Mouse (Mus musculus) heart, embryonic 11.5 days (tissue): Measurements from ENCODE around the gene Ptbp2. TPM values are rescaled to one million over a fixed set of nuclear protein-coding genes. Genes with fewer than 3 reads are reported as not detected.

Source experiments
- ATAC-seq: fragments of 200-750 bp; cut with Nextera tagmentation; replicated peaks from 2 replicates; pipeline ENCODE4 v1.8.0; 2017; ENCODE audit warnings: moderate library complexity; ENCODE audit not compliant: insufficient number of reproducible peaks, low FRiP score, low TSS enrichment
- H3K27ac ChIP-seq: fragments of 300-500 bp; sonication (generic); 2 replicates; pipeline ENCODE4 v1.5.1; 2014; ENCODE audit warnings: mild to moderate bottlenecking, low read depth, low read length
- H3K27me3 ChIP-seq: fragments of 300-500 bp; sonication (generic); 2 replicates; pipeline ENCODE4 v1.6.1; 2014; ENCODE audit warnings: mild to moderate bottlenecking, low read length, mixed read lengths; ENCODE audit not compliant: control insufficient read depth, insufficient read depth
- H3K36me3 ChIP-seq: fragments of 300-500 bp; sonication (generic); 2 replicates; pipeline ENCODE4 v1.6.1; 2014; ENCODE audit warnings: mild to moderate bottlenecking, low read length, moderate library complexity, mixed read lengths; ENCODE audit not compliant: control insufficient read depth, insufficient read depth
- H3K4me1 ChIP-seq: fragments of 300-500 bp; sonication (generic); 2 replicates; pipeline ENCODE4 v1.6.1; 2014; ENCODE audit warnings: low read length; ENCODE audit not compliant: control insufficient read depth, insufficient read depth
- H3K4me2 ChIP-seq: fragments of 300-500 bp; sonication (generic); 2 replicates; pipeline ENCODE4 v1.6.1; 2014; ENCODE audit warnings: mild to moderate bottlenecking, moderate library complexity
- H3K4me3 ChIP-seq: fragments of 300-500 bp; sonication (generic); 2 replicates; pipeline ENCODE4 v1.5.1; 2014; ENCODE audit warnings: low read depth, low read length
- H3K9ac ChIP-seq: fragments of 300-500 bp; sonication (generic); 2 replicates; pipeline ENCODE4 v1.6.1; 2014; ENCODE audit warnings: mild to moderate bottlenecking, low read depth, low read length, moderate library complexity
- H3K9me3 ChIP-seq: fragments of 300-500 bp; sonication (generic); replicated peaks from 2 replicates; pipeline ENCODE4 v1.6.1; 2016; ENCODE audit warnings: low read length; ENCODE audit not compliant: control insufficient read depth
- WGBS: fragments of 180-500 bp; shearing (Covaris S2); extraction: QIAGEN DNeasy Blood & Tissue Kit; methylation state at CpG from one replicate; pipeline ENCODE4 v1.1.7; 2014; ENCODE audit not compliant: insufficient replicate concordance; 5-methylcytosine and 5-hydroxymethylcytosine counted together
- polyA plus RNA-seq: library from polyadenylated mRNA; unstranded; fragments of >200 nt; fragmentation: Nextera tagmentation; extraction: Ambion mirVana; gene quantifications from 2 replicates; pipeline ENCODE4 v1.2.1, GENCODE M21; 2014

Gene Ptbp2
- polyA plus RNA-seq, 1 experiment from 2014 or later: 67.3 TPM

DNA sequence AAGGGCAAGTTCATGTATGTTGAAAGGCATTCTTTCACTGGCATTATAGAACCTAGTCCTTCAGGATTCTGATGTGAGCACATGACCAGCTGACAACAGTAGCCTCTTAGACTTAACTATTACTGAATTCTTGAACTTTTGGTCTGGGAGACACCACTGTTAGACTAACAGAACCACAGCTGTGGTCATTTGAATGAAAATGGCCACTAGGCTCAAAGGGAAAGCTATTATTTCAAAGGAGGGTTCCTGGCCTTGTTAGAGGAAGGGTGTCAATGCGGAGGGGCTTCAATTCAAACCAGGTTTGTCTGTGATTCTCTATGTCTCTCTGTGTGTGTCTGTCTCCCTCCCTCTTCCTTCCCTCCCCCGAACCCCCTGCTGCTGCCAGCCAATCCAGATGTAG is 5.8 kb downstream of the Ptbp2 start:
- no peaks in the 10 kb centered on the region for H3K9me3 ChIP-seq
- H3K27ac ChIP-seq: no peak overlapping the region
- H3K4me2 ChIP-seq: no peak overlapping the region
- peaks cover 8% of the 10 kb centered on the region for H3K4me1 ChIP-seq
- peaks cover 7% of the 10 kb centered on the region; the same call in 1 of the 2 replicates for H3K36me3 ChIP-seq
- no peak overlapping the region for H3K9ac ChIP-seq
- no peaks in the 10 kb centered on the region for H3K27me3 ChIP-seq
- WGBS: 84% methylated on average over 2 of the region's 2 CpGs
- no peak for ATAC-seq
- H3K4me3 ChIP-seq: no peak overlapping the region

DNA sequence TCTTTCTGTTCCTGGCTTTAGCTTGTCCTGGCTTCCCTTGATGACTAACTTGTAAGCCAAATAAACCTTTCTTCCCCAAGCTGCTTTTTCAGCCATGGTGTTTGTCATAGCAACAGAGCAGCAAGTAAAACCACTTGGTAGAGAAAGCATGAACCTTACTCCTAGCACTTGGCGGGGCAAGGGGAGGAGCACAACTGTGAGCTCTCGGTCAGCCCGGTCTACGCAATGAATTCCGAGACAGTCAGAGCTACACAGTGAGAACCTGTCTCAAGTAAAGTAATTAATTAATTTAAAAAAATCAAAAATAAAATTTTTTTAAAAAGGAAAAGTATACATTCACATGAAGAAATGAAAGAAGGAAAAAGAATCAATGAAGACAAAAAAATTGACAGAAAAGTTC is 8.1 kb downstream of the Ptbp2 start:
- no peak overlapping the region for H3K9ac ChIP-seq
- no peak for ATAC-seq
- peaks cover 8% of the 10 kb centered on the region for H3K4me1 ChIP-seq
- H3K36me3 ChIP-seq: peaks cover 7% of the 10 kb centered on the region; the same call in 1 of the 2 replicates
- H3K9me3 ChIP-seq: no peaks in the 10 kb centered on the region
- no peak overlapping the region for H3K4me3 ChIP-seq
- no peaks in the 10 kb centered on the region for H3K27me3 ChIP-seq
- WGBS: 92% methylated on average over 5 of the region's 5 CpGs
- no peak overlapping the region for H3K27ac ChIP-seq
- no peak overlapping the region for H3K4me2 ChIP-seq

DNA sequence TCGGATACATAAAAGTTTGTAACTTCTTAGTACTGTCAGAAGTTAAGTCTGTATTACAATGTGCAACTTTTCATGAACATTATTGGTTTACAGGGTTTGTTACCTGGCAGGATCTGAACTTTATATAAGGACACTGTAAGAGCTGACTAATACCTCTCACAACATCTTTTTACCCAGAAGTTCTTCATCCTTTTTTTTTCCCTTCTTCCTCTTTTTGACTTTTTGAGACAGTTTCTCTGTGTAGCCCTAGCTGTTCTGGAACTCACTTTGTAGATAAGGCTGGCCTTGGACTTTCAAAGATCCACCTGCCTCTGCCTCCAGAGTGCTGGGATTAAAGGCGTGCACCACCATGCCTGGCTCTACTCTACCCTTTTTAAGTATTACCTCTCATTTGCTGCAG is 11.5 kb downstream of the Ptbp2 start:
- Histone ChIP-seq H3K27ac (no peak overlapping the region), H3K4me2 (no peak overlapping the region), H3K27me3 (no peaks in the 10 kb centered on the region), H3K9me3 (no peaks in the 10 kb centered on the region), H3K9ac (no peak overlapping the region), H3K36me3 (no peaks in the 10 kb centered on the region), H3K4me1 (no peaks in the 10 kb centered on the region; the same call in 1 of the 2 replicates), H3K4me3 (no peak overlapping the region)
- ATAC-seq: no peak
- WGBS: 77% methylated on average over 2 of the region's 2 CpGs

DNA sequence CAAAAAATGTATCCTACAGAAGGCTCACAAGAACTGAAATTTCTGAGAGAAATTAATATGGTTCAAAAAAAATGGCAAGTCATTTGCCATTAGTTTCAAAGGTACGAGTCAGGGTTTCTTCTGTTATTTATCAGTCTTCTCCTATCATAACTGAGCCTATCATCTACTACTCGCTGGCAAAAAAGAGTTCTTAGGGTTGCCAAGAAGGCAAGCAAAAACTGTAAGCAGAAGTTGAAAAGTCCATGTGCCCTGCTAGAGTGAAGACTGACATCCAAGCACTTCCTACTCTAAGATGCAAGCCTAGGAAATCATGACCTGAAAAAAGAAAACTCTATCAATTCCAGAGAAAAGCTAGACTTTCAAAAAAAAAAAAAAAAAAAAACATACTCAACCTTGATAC is 20.5 kb downstream of the Ptbp2 start:
- H3K27ac ChIP-seq: no peak overlapping the region
- peaks cover 5% of the 10 kb centered on the region; the same call in 1 of the 2 replicates for H3K36me3 ChIP-seq
- WGBS: 68% methylated on average over 2 of the region's 2 CpGs
- H3K4me3 ChIP-seq: no peak overlapping the region
- no peak for ATAC-seq
- H3K4me2 ChIP-seq: no peak overlapping the region
- no peaks in the 10 kb centered on the region for H3K9me3 ChIP-seq
- H3K27me3 ChIP-seq: no peaks in the 10 kb centered on the region
- no peaks in the 10 kb centered on the region for H3K4me1 ChIP-seq
- no peak overlapping the region for H3K9ac ChIP-seq

DNA sequence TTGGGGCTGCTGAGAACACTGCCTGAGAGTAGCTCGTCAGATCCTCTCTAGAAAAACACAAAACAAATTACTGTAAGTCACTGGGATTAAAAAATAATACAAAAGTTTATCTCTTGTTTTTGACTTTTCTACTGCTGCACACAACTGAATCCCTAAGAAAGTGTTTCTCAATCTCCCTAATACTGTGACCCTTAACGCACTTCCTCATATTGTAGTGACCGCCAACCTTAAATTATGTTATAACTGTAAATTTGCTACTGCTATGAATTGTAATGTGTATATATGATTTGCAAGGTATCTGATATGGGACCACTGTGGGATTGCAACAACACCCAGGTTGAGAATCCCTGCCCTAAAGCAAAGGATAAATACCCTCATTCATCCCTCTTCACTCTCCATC is 22.5 kb downstream of the Ptbp2 start:
- WGBS: 92% methylated on average over 3 of the region's 3 CpGs
- no peak overlapping the region for H3K4me2 ChIP-seq
- no peak overlapping the region for H3K4me3 ChIP-seq
- ATAC-seq: no peak
- no peaks in the 10 kb centered on the region for H3K27me3 ChIP-seq
- no peak overlapping the region for H3K9ac ChIP-seq
- no peaks in the 10 kb centered on the region for H3K4me1 ChIP-seq
- H3K27ac ChIP-seq: no peak overlapping the region
- H3K36me3 ChIP-seq: peaks cover 5% of the 10 kb centered on the region; the same call in 1 of the 2 replicates
- no peaks in the 10 kb centered on the region for H3K9me3 ChIP-seq

DNA sequence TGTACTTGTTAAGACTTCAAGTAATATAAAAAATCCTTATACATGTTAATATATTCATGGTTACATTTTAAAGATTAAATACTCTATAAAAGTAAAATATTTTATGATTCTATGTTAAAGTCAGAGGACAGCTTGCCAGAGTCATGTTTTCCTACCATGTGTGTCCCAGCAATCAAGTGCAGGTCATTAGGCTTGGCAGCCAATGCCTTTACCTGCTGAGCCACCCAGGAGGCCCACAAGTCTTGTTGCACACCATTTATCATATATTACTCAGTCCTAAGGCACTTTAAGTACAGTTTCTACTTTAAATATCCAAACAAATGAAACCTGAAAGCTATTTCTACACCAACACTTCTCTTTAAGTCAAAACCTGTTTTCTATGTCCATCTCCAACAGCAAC is 30.5 kb downstream of the Ptbp2 start:
- no peak overlapping the region for H3K4me3 ChIP-seq
- no peak overlapping the region for H3K9ac ChIP-seq
- H3K27ac ChIP-seq: no peak overlapping the region
- H3K4me1 ChIP-seq: no peaks in the 10 kb centered on the region
- H3K4me2 ChIP-seq: no peak overlapping the region
- H3K27me3 ChIP-seq: no peaks in the 10 kb centered on the region
- H3K36me3 ChIP-seq: no peaks in the 10 kb centered on the region
- H3K9me3 ChIP-seq: no peaks in the 10 kb centered on the region
- ATAC-seq: no peak

DNA sequence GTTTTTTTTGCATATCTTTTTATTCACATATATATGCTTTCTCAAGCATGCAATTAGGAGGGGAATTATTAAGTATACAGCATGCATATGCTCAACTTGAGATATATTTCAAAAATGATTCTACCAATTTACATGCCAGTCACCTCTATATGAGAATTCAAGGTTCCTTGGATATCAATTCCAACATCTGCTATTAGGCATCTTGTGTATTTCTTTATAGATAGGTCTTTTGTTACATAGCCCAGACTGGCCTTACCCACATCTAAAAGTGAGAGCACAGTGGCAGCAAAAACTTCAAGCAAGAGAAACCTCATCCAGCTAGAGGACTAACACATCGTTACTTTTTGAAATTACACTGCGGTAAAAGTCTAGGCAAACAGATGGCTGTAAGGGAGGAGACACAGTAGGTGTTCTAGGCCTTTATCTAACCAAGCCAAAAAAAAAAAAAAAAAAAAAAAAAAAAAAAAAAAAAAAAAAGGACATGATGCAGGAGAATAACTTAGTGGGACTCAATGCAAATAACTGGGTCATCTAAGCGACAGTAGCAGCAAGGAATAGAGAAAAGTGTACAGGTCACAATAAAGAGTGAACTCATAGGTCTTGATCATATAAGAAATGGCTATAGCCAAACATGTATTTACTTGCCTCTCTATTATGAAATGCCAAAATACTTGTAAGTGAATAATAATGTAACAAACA is 34.6 kb downstream of the Ptbp2 start:
- no peak for ATAC-seq
- no peak overlapping the region for H3K27ac ChIP-seq
- 84% methylated on average over 3 of the region's 3 CpGs for WGBS
- H3K4me1 ChIP-seq: no peaks in the 10 kb centered on the region
- no peaks in the 10 kb centered on the region for H3K9me3 ChIP-seq
- H3K36me3 ChIP-seq: no peaks in the 10 kb centered on the region
- no peaks in the 10 kb centered on the region for H3K27me3 ChIP-seq
- no peak overlapping the region for H3K9ac ChIP-seq
- no peak overlapping the region for H3K4me2 ChIP-seq
- H3K4me3 ChIP-seq: no peak overlapping the region

DNA sequence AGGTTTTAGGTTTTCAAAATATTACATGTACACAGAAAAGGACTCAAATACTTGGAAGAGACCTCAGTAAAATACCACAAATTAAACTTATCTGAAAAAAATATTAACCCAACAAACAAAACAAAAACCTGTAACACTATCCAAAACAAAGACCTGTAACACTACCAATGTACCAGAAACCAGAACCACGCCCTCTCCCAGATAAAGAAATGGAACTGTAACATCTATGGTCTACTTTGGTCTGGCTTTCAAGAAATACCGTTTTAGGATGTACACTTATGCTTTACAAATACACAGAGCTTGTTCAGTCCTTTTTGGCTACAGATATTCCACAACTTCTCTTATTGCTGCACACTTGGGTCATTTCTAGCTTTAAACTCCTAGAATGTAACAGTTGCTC is 35.1 kb downstream of the Ptbp2 start:
- H3K27ac ChIP-seq: no peak overlapping the region

DNA sequence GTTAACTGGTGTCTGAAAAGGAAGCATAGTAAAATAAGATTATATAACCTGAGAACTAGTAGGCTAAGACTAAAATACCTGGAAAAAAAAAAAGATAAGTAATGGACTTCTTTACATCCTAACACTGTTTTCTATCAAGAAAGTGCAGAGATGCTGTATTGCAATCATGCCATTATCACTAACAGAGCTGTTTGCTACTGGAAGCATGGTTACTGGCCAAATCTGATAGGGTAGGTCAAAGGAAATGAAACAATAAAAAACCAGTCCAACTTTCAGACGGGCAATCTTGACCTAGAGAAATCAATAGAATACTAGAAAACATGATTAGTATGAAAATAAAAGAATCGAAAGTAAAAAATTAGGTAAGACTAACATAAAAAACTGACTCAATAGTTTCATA is 37.6 kb downstream of the Ptbp2 start:
- Histone ChIP-seq H3K9ac (no peak overlapping the region), H3K4me2 (no peak overlapping the region), H3K4me3 (no peak overlapping the region), H3K27me3 (no peaks in the 10 kb centered on the region), H3K36me3 (peaks cover 7% of the 10 kb centered on the region), H3K27ac (no peak overlapping the region), H3K4me1 (no peaks in the 10 kb centered on the region), H3K9me3 (no peaks in the 10 kb centered on the region)
- 75% methylated on average over 2 of the region's 2 CpGs for WGBS
- no peak for ATAC-seq

More for the DNA sequence above, 35.1 kb downstream of the Ptbp2 start:
- Histone ChIP-seq H3K9ac (no peak overlapping the region), H3K4me1 (no peaks in the 10 kb centered on the region), H3K36me3 (peaks cover 3% of the 10 kb centered on the region; the same call in 1 of the 2 replicates), H3K27me3 (no peaks in the 10 kb centered on the region), H3K9me3 (no peaks in the 10 kb centered on the region), H3K4me2 (no peak overlapping the region), H3K4me3 (no peak overlapping the region)
- ATAC-seq: no peak
- WGBS: 91% methylated on average over 2 of the region's 2 CpGs
